Mouse (Mus musculus): ENCODE measurements around the gene Tbc1d21.

The Tbc1d21 gene

DNA sequence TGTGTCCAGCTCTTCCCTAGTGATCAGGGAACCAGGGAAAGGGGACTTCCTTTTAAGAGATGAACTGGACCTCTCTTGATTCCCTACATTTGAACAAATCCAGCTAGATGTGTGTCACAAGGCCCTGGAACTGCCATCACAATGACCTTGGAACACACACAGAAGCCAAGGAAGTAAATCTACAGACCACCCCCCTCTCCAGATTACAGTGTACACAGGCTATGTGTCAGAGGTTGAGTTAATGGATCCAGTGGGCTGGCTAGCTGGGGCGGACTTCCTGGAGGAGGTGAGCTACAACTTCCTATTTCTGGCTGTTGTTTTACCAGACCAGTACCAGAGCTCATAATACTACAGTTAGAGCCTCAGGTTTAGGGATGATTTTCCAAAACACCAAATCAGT, at the start of gene Tbc1d21:
Gene Tbc1d21 (minus strand): TSS at position 101 of the 400 bp plus-strand sequence.
- DNase-seq (ENCODE audit: low spot score in 2 of 2): no peak

- no peak for DNase-seq (ENCODE audit: low spot score in 2 of 2)
Measured at GRCm38 (mm10) chr9:58411556-58411955, 41.3 kb upstream of the Tbc1d21 start.

GRCm38 (mm10) chr9:58410057-58410735, 39.9 kb upstream of the Tbc1d21 start:
- peak in 1 of 2 experiments; percentile 5 for DNase-seq (ENCODE audit: low spot score in 2 of 2)

- no peak for DNase-seq (ENCODE audit: low spot score in 2 of 2)
Measured at GRCm38 (mm10) chr9:58409247-58409646, 39.0 kb upstream of the Tbc1d21 start.

- no peak for DNase-seq (ENCODE audit: low spot score in 2 of 2)
Measured at GRCm38 (mm10) chr9:58404412-58404811, 34.2 kb upstream of the Tbc1d21 start.

- DNase-seq (ENCODE audit: low spot score in 2 of 2): no peak
Measured at GRCm38 (mm10) chr9:58401371-58402082, 31.3 kb upstream of the Tbc1d21 start.

DNA sequence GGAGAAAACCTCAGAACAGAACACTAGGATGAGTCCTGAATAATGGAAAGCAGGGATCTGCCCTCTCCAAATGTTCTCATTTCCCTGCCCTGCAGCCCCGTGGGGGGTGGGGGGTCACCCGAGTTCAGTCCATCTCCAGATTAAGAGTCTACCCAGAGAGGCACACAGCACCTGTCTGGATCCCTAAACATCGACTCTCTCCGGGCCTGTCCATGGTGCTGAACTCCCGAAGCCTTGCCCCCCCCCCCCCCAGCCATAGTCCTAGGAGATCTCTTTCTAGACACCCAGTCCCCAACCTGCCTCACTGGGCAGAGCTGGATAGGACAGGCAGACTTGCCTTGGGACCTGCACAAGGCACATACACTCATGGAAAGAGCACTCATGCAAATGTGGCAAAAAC, 29.4 kb upstream of the Tbc1d21 start:
- no peak for DNase-seq (ENCODE audit: low spot score in 2 of 2)

DNA sequence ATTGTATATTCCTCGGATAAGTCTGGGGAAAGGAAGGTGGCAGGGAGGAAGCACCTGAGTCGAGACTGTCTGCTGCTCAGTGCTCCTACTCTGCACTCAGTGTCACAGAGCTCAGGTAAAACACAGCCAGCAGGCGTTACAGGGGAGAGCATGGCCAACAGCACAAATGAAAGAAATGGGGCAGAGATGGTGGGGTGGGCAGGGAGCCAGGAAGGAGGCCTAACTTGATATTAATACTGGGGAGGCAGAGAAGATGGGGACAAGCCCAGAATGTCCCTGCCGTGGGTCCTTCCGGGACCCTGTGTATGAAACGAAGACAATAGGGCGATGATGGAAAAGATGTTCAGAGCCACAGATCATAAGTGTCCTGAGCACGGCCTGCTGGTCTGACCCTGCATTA, 24.4 kb upstream of the Tbc1d21 start:
- no peak for DNase-seq (ENCODE audit: low spot score in 2 of 2)

- no peak for DNase-seq (ENCODE audit: low spot score in 2 of 2)
Measured at GRCm38 (mm10) chr9:58393875-58394274, 23.6 kb upstream of the Tbc1d21 start.

GRCm38 (mm10) chr9:58388381-58388780, 18.1 kb upstream of the Tbc1d21 start:
- no peak for DNase-seq (ENCODE audit: low spot score in 2 of 2)

DNA sequence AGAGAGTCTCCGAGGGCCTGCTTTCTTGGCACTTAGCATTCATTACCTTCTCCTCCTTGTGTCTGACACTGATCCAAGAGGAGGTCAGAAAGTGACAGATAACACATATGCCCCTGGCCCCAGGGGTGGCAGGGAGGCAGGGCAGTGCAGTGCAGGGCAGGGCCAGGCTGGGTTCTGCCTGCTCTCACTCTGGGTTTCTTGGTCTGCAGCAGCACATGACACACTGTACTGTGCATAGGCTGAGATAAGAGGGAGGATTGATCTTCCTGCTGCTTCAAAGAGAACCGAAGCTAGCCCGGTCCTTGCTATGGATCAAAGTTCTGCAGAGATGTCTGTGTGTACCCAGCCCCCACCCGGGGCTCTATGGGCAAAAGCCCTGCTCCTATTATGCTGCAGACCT, 8.6 kb upstream of the Tbc1d21 start:
- no peak for DNase-seq (ENCODE audit: low spot score in 2 of 2)

GRCm38 (mm10) chr9:58373912-58374431, 3.7 kb upstream of the Tbc1d21 start:
- DNase-seq (ENCODE audit: low spot score in 2 of 2): no peak

- no peak for DNase-seq (ENCODE audit: low spot score in 2 of 2)
Measured at GRCm38 (mm10) chr9:58371914-58372313, 1.7 kb upstream of the Tbc1d21 start.

- peak in 1 of 2 experiments; percentile 8 for DNase-seq (ENCODE audit: low spot score in 2 of 2)
Measured at GRCm38 (mm10) chr9:58369644-58370043, 611 bp downstream of the Tbc1d21 start.

DNA sequence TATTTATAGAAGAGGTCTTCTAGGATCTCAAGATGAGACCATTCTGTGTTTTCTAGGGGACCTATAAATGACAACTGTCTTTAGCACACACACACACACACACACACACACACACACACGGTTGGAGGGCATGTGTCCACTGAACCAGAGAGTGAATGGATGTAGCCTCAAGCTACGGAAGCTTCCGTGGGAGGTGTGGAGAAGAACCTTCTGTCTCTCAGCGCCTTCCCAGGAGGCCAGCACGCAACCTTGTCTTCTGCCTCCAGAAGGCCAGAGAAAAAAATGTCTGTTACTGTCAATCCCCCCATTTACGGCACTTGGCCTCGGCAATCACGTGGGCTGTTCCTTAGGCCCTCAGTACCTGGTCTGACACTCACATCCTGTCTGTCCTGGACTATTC, 5.9 kb downstream of the Tbc1d21 start:
- DNase-seq (ENCODE audit: low spot score in 2 of 2): no peak

DNA sequence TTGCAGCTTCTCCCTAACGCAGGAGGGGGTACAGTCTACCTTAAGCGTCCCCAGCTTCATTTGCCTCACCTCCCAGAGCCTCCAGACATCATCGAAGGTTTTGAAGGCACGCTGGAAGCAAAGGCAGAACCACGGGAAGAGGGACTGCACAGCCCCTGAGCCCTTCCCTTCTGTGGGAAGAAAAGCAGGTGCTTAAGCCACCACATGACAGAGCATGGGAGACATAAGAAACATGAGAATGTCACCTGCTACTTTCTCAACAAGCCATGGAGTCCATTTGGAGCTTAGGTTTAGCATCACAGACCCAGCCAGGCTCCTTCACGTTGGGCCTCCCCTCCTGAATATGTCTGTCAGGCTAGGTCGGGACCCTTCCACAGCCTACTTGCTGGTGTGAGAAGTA, 8.3 kb downstream of the Tbc1d21 start:
- DNase-seq (ENCODE audit: low spot score in 2 of 2): no peak

GRCm38 (mm10) chr9:58361373-58361772, 8.9 kb downstream of the Tbc1d21 start:
- no peak for DNase-seq (ENCODE audit: low spot score in 2 of 2)

DNA sequence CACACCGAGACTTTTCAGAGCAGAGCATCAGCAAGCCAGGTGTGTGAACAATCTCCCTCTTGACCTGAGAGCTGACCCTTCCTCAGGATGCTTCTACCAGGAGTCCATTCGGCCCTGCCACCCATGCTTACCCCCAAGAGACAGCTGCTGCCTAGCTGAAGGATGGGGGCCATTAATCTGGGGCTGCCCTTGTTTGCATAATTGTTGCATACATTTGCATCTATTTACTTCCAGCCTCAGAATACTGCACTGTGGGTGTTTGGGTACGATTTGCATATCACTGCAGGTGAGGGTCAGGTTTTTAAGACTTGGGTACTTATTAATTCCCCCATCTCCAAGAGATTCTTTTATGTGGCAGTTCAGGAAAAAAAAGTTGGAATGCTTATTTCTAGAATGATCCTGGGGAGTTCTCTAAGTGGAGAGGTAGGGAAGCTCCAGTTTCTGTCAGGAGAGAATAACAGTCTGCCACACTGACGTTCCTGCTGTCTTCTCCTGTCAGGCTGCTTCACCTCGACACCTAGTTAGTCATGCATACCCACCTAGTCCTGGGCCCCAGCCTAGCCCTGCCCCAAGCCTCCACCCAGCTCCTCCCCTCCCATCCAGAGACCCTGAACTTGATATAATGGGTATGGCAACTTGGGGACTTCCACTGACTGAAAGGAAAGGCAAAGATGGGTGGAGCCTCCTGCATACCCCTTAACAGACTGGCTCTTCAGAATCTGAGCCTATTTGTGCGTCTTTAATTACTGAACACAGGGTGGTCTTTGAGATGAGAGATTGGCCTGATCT, 14.8 kb downstream of the Tbc1d21 start:
- no peak for DNase-seq (ENCODE audit: low spot score in 2 of 2)

GRCm38 (mm10) chr9:58354701-58355100, 15.6 kb downstream of the Tbc1d21 start:
- no peak for DNase-seq (ENCODE audit: low spot score in 2 of 2)

GRCm38 (mm10) chr9:58353224-58353623, 17.0 kb downstream of the Tbc1d21 start:
- DNase-seq (ENCODE audit: low spot score in 2 of 2): no peak

- DNase-seq (ENCODE audit: low spot score in 2 of 2): no peak
Measured at GRCm38 (mm10) chr9:58347795-58348194, 22.5 kb downstream of the Tbc1d21 start.

DNA sequence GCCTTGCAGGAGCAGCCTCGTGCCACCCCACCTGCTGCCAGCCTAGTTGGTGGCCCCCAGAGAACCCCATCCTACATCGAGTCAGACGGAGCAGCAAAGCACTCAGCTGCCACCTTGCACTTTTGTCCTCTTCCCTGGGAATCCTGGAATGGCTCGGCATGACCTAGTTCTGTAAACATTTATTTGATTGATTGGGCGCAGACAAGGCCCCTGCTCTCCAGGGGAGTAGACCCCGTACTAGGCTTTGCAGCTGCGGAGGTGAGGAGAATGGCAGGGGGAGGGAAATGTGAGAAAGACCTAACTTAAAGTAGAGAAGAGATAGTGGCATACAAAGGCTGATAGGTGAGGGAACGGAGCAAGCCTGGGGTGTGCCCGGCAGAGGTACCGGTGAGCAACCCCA, 23.8 kb downstream of the Tbc1d21 start:
- no peak for DNase-seq (ENCODE audit: low spot score in 2 of 2)

Data from urinary bladder, postnatal 36 days (tissue).